Mouse (Mus musculus) brain, adult 10 weeks (tissue): Measurements from ENCODE around the gene Sohlh1. TPM values are rescaled to one million over a fixed set of nuclear protein-coding genes. Genes with fewer than 3 reads are reported as not detected.

Experiments
- polyA plus RNA-seq: library from polyadenylated mRNA; stranded (reverse); fragments of 350-450 nt; fragmentation: Illumina TruSeq; extraction: RNeasy Lipid Tissue Mini Kit (QIAGEN cat#74804); gene quantifications from one replicate; pipeline ENCODE4 v1.2.3, GENCODE M21; 2015; ENCODE audit warnings: low read depth, low replicate concordance

Sohlh1 gene
- not detected for polyA plus RNA-seq

GRCm38 (mm10) chr2:25847226-25847625 lies at the start of gene Sohlh1:
TSS of gene Sohlh1 (minus strand) at chr2:25847248.

DNA sequence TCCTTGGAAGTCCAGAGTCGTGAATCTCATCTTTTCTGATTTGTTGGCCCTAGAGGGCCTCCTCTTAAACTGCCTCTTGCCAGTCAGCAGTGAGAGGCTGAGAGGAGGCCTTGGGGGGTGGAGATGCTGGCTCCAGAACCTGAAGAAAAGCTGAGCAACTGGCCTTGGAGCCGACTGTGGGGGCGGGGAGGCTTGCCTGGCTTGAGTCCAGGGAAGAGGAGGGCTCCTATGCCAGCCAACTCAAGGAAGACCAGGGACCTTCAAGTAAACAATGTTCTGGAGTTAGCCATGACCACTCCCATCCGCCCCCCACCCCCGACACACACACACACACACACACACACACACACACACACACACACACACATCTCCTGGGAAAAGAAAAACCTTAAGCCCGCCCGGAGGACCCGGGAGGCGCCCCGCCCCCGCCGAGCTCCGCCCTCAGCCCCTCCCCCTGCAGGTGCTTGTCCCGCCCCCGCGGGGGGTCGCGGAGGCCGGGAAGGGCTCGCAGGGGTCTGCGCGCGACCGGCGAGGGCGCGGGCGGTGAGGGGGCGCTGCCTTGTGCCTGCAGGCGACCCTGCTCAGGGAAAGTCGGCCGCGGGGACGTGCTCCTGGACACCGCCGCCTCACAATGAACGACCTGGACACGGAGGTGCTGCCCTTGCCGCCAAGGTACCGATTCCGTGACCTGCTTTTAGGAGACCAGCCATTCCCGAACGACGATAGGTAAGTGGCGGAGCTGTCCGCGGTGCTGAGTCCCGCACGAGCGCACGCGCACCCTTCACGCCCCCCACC lies 16.5 kb upstream of the Sohlh1 start, which contains the start of gene Kcnt1:
Gene Kcnt1, plus strand, starts transcription at position 398 of the 795 bp plus-strand sequence.

GRCm38 (mm10) chr2:25822806-25823205 lies 24.2 kb downstream of the Sohlh1 start, which contains the start of gene Lcn9:
TSS of gene Lcn9 (plus strand) at chr2:25823153.

GRCm38 (mm10) chr2:25815748-25816147 lies 31.3 kb downstream of the Sohlh1 start, which contains the start of gene Glt6d1:
TSS of gene Glt6d1 (minus strand) at chr2:25815848.

Other genes starting within 250 kb of the Sohlh1 start
- 145 TPM for gene Rabl6, start 238.7 kb downstream of the Sohlh1 start, polyA plus RNA-seq
- not detected for gene Ccdc183, start 229.6 kb downstream of the Sohlh1 start, polyA plus RNA-seq
- gene Tmem141, start 225.2 kb downstream of the Sohlh1 start, polyA plus RNA-seq, result 54.0 TPM
- 0.79 TPM for gene Fcna, start 219.2 kb downstream of the Sohlh1 start, polyA plus RNA-seq
- not detected for gene Lcn8, start 194.1 kb downstream of the Sohlh1 start, polyA plus RNA-seq
- gene Lcn5, start 189.3 kb downstream of the Sohlh1 start, polyA plus RNA-seq, result not detected
- not detected for gene Lcn6, start 170.5 kb downstream of the Sohlh1 start, polyA plus RNA-seq
- not detected for gene Lcn10, start 164.5 kb downstream of the Sohlh1 start, polyA plus RNA-seq
- gene Obp2a, start 147.2 kb downstream of the Sohlh1 start, polyA plus RNA-seq, result not detected
- 81.8 TPM for gene Bmyc, start 140.5 kb downstream of the Sohlh1 start, polyA plus RNA-seq
- gene Obp2b, start 110.2 kb downstream of the Sohlh1 start, polyA plus RNA-seq, result not detected
- not detected for gene Lcn3, start 81.7 kb downstream of the Sohlh1 start, polyA plus RNA-seq
- not detected for gene Lcn11, start 70.2 kb downstream of the Sohlh1 start, polyA plus RNA-seq
- gene Gm13539, start 65.0 kb downstream of the Sohlh1 start, polyA plus RNA-seq, result not detected
- gene Glt6d1, start 31.4 kb downstream of the Sohlh1 start, polyA plus RNA-seq, result not detected
- not detected for gene Lcn9, start 24.1 kb downstream of the Sohlh1 start, polyA plus RNA-seq
- gene Kcnt1, start 16.5 kb upstream of the Sohlh1 start, polyA plus RNA-seq, result 90.6 TPM
- gene Camsap1, start 136.0 kb upstream of the Sohlh1 start, polyA plus RNA-seq, result 50.1 TPM
- gene Ubac1, start 174.5 kb upstream of the Sohlh1 start, polyA plus RNA-seq, result 68.4 TPM